Mouse (Mus musculus): ENCODE results near the gene Nlrp9c. TPM values are rescaled to one million over a fixed set of nuclear protein-coding genes. Genes with fewer than 3 reads are reported as not detected.

Nlrp9c gene
- not detected in 2 replicates for polyA plus RNA-seq (2012; ENCODE audit: low replicate concordance)

GRCm38 (mm10) chr7:26403600-26403999 is at the start of gene Nlrp9c:
Nlrp9c (minus strand) TSS chr7:26403700.

GRCm38 (mm10) chr7:26434813-26435212 is 31.3 kb upstream of the Nlrp9c start, which contains the start of gene Nlrp4a:
Nlrp4a (plus strand) TSS chr7:26435113.

GRCm38 (mm10) chr7:26306926-26307325 is 96.6 kb downstream of the Nlrp9c start, which contains the start of gene Cyp2a4:
Cyp2a4 (plus strand) TSS chr7:26307169.

Other genes with a start within 250 kb of the Nlrp9c start
- gene Cyp2b9, start 230.3 kb downstream of the Nlrp9c start, polyA plus RNA-seq (2012; ENCODE audit: low replicate concordance) = not detected in 2 replicates
- 0.03 TPM in 1 of 2 replicates, not detected in the other for gene Vmn1r184, start 143.4 kb downstream of the Nlrp9c start, polyA plus RNA-seq (2012; ENCODE audit: low replicate concordance)
- gene Cyp2a4, start 96.5 kb downstream of the Nlrp9c start, polyA plus RNA-seq (2012; ENCODE audit: low replicate concordance) = not detected in 2 replicates
- gene Nlrp4a, start 31.4 kb upstream of the Nlrp9c start, polyA plus RNA-seq (2012; ENCODE audit: low replicate concordance) = not detected in 2 replicates
- not detected in 2 replicates for gene Nlrp9a, start 131.3 kb upstream of the Nlrp9c start, polyA plus RNA-seq (2012; ENCODE audit: low replicate concordance)
- not detected in 2 replicates for gene Vmn1r185, start 214.8 kb upstream of the Nlrp9c start, polyA plus RNA-seq (2012; ENCODE audit: low replicate concordance)

Data from hematopoietic multipotent progenitor cell, adult 10-12 weeks (in vitro differentiated cells).